Mouse (Mus musculus) embryonic facial prominence, embryonic 14.5 days (tissue): Measurements from ENCODE around the gene Esf1. TPM values are rescaled to one million over a fixed set of nuclear protein-coding genes. Genes with fewer than 3 reads are reported as not detected.
"Not testable (repeated sequence)": the region's sequence is repeated elsewhere in the genome, so short reads cannot be mapped to it uniquely, and the experiment has no call there.

Experiments used
- ATAC-seq: fragments of 200-750 bp; cut with Nextera tagmentation; 2 replicates; pipeline ENCODE4 v1.8.0; 2017; ENCODE audit warnings: low read depth, moderate number of reproducible peaks, moderate TSS enrichment
- DNase-seq: peaks from one replicate; pipeline ENCODE4 v3.0.0-alpha.2; 2015; ENCODE audit warnings: low spot score
- H3K27ac ChIP-seq: fragments of 300-500 bp; sonication (generic); replicated peaks from 2 replicates; pipeline ENCODE4 v1.5.1; 2014; ENCODE audit warnings: low read depth, mild to moderate bottlenecking, low read length, moderate library complexity
- H3K27me3 ChIP-seq: fragments of 300-500 bp; sonication (generic); replicated peaks from 2 replicates; pipeline ENCODE4 v1.6.1; 2014; ENCODE audit warnings: low read length; ENCODE audit not compliant: control insufficient read depth, insufficient read depth
- H3K36me3 ChIP-seq: fragments of 300-500 bp; sonication (generic); 2 replicates; pipeline ENCODE4 v1.6.1; 2014; ENCODE audit warnings: low read length, mixed read lengths; ENCODE audit not compliant: control insufficient read depth, insufficient read depth
- H3K4me1 ChIP-seq: fragments of 300-500 bp; sonication (generic); 2 replicates; pipeline ENCODE4 v1.6.1; 2014; ENCODE audit warnings: antibody characterized with exemption, low read length; ENCODE audit not compliant: control insufficient read depth, insufficient read depth
- H3K4me2 ChIP-seq: fragments of 300-500 bp; sonication (generic); 2 replicates; pipeline ENCODE4 v1.6.1; 2014; ENCODE audit warnings: low read depth, mild to moderate bottlenecking, low read length, moderate library complexity, mixed read lengths
- H3K4me3 ChIP-seq: fragments of 300-500 bp; sonication (generic); 2 replicates; pipeline ENCODE4 v1.5.1; 2014; ENCODE audit warnings: low read depth, mild to moderate bottlenecking, low read length
- H3K9ac ChIP-seq: fragments of 300-500 bp; sonication (generic); 2 replicates; pipeline ENCODE4 v1.6.1; 2014; ENCODE audit warnings: low read depth, mild to moderate bottlenecking, low read length, moderate library complexity, mixed read lengths
- H3K9me3 ChIP-seq: fragments of 300-500 bp; sonication (generic); 2 replicates; pipeline ENCODE4 v1.6.1; 2016; ENCODE audit warnings: low read length; ENCODE audit not compliant: control insufficient read depth
- WGBS: fragments of 180-500 bp; shearing (Covaris S2); extraction: QIAGEN DNeasy Blood & Tissue Kit; methylation state at CpG from one replicate; pipeline ENCODE4 v1.1.7; 2014; 5-methylcytosine and 5-hydroxymethylcytosine counted together
- polyA plus RNA-seq: library from polyadenylated mRNA; unstranded; fragments of >200 nt; fragmentation: Nextera tagmentation; extraction: Ambion mirVana; gene quantifications from 2 replicates; pipeline ENCODE4 v1.2.1, GENCODE M21; 2014

Gene Esf1
- polyA plus RNA-seq, 1 experiment from 2014 or later: 17.8 TPM

GRCm38 (mm10) chr2:140080747-140081577 is 89.4 kb downstream of the Esf1 start:
- Histone ChIP-seq H3K4me3 (no peak overlapping the region), H3K36me3 (no peaks in the 10 kb centered on the region), H3K27ac (no peak overlapping the region), H3K27me3 (no peaks in the 10 kb centered on the region), H3K4me1 (no peaks in the 10 kb centered on the region), H3K9ac (no peak overlapping the region), H3K4me2 (no peak overlapping the region), H3K9me3 (no peaks in the 10 kb centered on the region)
- DNase-seq: no peak
- no peak for ATAC-seq
- WGBS: 67% methylated on average over 11 of the region's 11 CpGs

GRCm38 (mm10) chr2:140079284-140079683 is 91.1 kb downstream of the Esf1 start:
- DNase-seq, H3K9me3 ChIP-seq, H3K4me3 ChIP-seq, ATAC-seq, H3K27ac ChIP-seq, H3K36me3 ChIP-seq, H3K27me3 ChIP-seq, H3K9ac ChIP-seq, H3K4me1 ChIP-seq, H3K4me2 ChIP-seq: not testable (repeated sequence)

GRCm38 (mm10) chr2:140078600-140079280 is 91.6 kb downstream of the Esf1 start:
- Histone ChIP-seq H3K36me3 (no peaks in the 10 kb centered on the region), H3K9ac (no peak overlapping the region), H3K27ac (no peak overlapping the region), H3K9me3 (no peaks in the 10 kb centered on the region), H3K4me3 (no peak overlapping the region), H3K4me1 (no peaks in the 10 kb centered on the region), H3K4me2 (no peak overlapping the region), H3K27me3 (no peaks in the 10 kb centered on the region)
- whole genome bisulfite sequencing: 46% methylated on average over 6 of the region's 6 CpGs
- peak; percentile 5 for DNase-seq
- ATAC-seq: no peak

- Histone ChIP-seq H3K9me3 (no peaks in the 10 kb centered on the region), H3K36me3 (no peaks in the 10 kb centered on the region), H3K27ac (no peak overlapping the region), H3K27me3 (no peaks in the 10 kb centered on the region), H3K4me2 (no peak overlapping the region), H3K4me3 (no peak overlapping the region), H3K4me1 (no peaks in the 10 kb centered on the region), H3K9ac (no peak overlapping the region)
- 17% methylated on average over 1 of the region's 1 CpGs for WGBS
- no peak for DNase-seq
- ATAC-seq: no peak
These were observed 92.9 kb downstream of the Esf1 start for GRCm38 (mm10) chr2:140077476-140077875.

- WGBS: 82% methylated on average over 3 of the region's 3 CpGs
- no peak for DNase-seq
- Histone ChIP-seq H3K36me3 (no peaks in the 10 kb centered on the region), H3K27ac (no peak overlapping the region), H3K9me3 (no peaks in the 10 kb centered on the region), H3K27me3 (no peaks in the 10 kb centered on the region), H3K4me1 (no peaks in the 10 kb centered on the region), H3K4me3 (no peak overlapping the region), H3K9ac (no peak overlapping the region), H3K4me2 (no peak overlapping the region)
- ATAC-seq: no peak
These were observed 95.2 kb downstream of the Esf1 start for GRCm38 (mm10) chr2:140075150-140075549.

Other genes starting within 250 kb of the Esf1 start
- gene Tasp1, start 103.8 kb downstream of the Esf1 start, polyA plus RNA-seq: 19.9 and 24.4 TPM in 2 replicates
- gene Gm17374, start 18.5 kb downstream of the Esf1 start, polyA plus RNA-seq: not detected in 2 replicates
- 22.5 and 26.9 TPM in 2 replicates for gene Ndufaf5, start 85 bp upstream of the Esf1 start, polyA plus RNA-seq
- gene Sel1l2, start 219.1 kb upstream of the Esf1 start, polyA plus RNA-seq: not detected in 2 replicates
- 25.6 and 29.2 TPM in 2 replicates for gene Macrod2, start 224.7 kb upstream of the Esf1 start, polyA plus RNA-seq